Mouse (Mus musculus) embryonic stem cell, embryonic (primary cell): ENCODE measurements around the gene Tmem144.
"Not testable (repeated sequence)": the region's sequence is repeated elsewhere in the genome, so short reads cannot be mapped to it uniquely, and the experiment has no call there.

Experiments used
- CTCF ChIA-PET, 4 experiments: fragments of 300-600 bp in 2 of 4; fragments of 350-600 bp in 2 of 4; sonication (Branson Sonifier 250); formaldehyde crosslinking; loops; one replicate each; lab custom pipeline; 2022; ENCODE audit warnings: inconsistent platforms in 2 of 4; lab: Charles Lee
- POLR2A ChIA-PET, 4 experiments: fragments of 300-600 bp in 2 of 4; fragments of 350-600 bp in 2 of 4; sonication (Branson Sonifier 250); formaldehyde crosslinking; loops; one replicate each; lab custom pipeline; 2022; ENCODE audit warnings: antibody characterized with exemption in 4 of 4, inconsistent platforms in 1 of 4; lab: Charles Lee

Gene Tmem144

GRCm38 (mm10) chr3:79825067-79825780 is 27.3 kb downstream of the Tmem144 start:
- POLR2A ChIA-PET, result interaction anchor here in 1 of 4 experiments (0.7 kb wide), 1 partner anchor 126 kb away, joined by 3 read pairs; no protein-coding TSS in a partner anchor
- CTCF ChIA-PET, result interaction anchor here in 2 of 4 experiments (1.0 to 1.2 kb wide), 1 partner anchor 11 kb away, joined by 3 read pairs; no protein-coding TSS in a partner anchor

GRCm38 (mm10) chr3:79823176-79823575 is 29.4 kb downstream of the Tmem144 start:
- ChIA-PET CTCF (interaction anchor here in 1 of 4 experiments (0.6 kb wide), 1 partner anchor 256 kb away, joined by 4 read pairs; no protein-coding TSS in a partner anchor), POLR2A (no interaction called here)

DNA sequence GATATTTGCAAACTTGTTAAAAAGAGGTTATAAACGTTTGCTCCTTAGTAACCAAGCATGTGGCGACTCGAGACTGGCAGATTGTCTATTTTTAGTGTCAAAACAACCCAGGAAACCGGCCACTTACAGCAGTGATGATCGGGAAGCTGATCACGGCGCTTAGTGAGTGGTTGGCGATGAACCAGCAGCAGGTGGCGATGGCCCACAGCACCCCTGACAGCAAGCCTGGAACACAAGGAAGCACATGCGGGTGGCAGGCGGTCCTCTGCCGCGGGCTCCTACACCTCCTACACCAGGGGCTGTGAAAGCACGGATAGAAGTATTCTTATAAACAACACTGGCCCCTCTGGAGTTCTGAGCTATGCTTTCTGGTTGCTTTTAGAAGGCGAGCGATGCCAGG is 31.4 kb downstream of the Tmem144 start:
- ChIA-PET CTCF (interaction anchor here in 2 of 4 experiments (1.0 to 1.3 kb wide), 2 partner anchors 12 to 159 kb away, joined by 3 to 4 read pairs; no protein-coding TSS in a partner anchor), POLR2A (interaction anchor here in 2 of 4 experiments (0.6 to 1.1 kb wide), 2 partner anchors 10 to 145 kb away, joined by 3 to 4 read pairs; no protein-coding TSS in a partner anchor)

GRCm38 (mm10) chr3:79818202-79818995 is 34.2 kb downstream of the Tmem144 start:
- CTCF ChIA-PET, result no interaction called here
- POLR2A ChIA-PET, result no interaction called here

- ChIA-PET POLR2A (interaction anchor here in 1 of 4 experiments (1.8 kb wide), 1 partner anchor 26 kb away, joined by 7 read pairs; no protein-coding TSS in a partner anchor), CTCF (no interaction called here)
Observed at GRCm38 (mm10) chr3:79816229-79816628, 36.3 kb downstream of the Tmem144 start.

DNA sequence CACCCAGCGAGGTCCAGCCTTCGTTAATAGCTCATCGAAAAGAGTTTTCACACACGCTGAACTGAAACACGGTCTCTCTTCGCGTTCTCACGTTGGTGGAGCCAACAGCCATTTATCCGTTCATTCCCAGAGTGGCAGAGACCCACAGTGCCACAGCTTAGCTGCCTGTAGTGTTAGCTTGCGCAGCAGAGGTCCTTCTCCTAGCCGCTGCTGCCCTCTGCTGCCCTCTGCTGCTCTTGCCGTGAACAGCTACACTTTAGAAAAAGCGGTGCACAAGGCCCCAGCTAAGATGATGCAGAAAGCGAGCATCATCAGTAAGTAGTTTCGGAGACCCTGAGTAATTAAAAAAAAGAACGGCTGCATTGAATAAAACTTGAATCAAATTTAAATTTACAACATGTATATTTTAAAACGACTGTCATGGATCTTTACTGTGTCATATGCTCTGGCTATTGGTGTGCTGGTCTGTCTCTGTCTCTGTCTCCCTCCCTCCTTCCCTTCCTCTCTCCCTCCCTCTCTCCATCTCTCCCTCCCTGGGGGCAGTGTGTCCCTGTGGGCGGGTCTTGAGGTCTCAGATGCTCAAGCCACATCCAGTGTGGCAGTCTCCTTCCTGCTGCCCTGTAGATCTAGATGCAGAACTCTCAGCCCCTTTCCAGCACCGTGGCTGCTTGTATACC is 38.6 kb downstream of the Tmem144 start:
- ChIA-PET POLR2A (interaction anchor here in 2 of 4 experiments (0.6 to 1.1 kb wide), 3 partner anchors 30 to 483 kb away, joined by 3 to 4 read pairs (median 4); no protein-coding TSS in a partner anchor), CTCF (interaction anchor here (0.5 to 2.0 kb wide), 53 partner anchors 11 to 1982 kb away, joined by 3 to 24 read pairs (median 4); partner anchors contain the start of genes 4930579G24Rik (in 1 of the 4) and Etfdh (in 1 of the 4))

DNA sequence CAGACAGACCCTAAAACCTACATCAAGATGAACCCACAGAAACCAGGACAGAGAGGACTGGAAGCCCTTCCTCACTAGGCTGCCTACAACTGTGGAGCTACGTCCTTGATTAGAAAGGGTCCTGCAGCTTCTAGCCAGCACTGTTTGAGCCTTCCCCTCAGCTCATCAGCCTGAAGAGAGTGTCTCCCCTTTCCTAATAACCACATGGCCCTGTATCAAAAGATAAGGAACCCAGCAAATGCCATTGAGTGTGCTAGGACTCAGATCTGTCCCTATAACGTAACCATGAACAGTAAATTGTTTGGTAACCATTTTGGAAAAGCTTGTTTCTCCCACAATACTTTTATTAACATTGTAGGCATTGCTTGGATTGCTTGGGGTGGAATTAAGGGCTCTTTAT is 40.5 kb downstream of the Tmem144 start:
- POLR2A ChIA-PET, result no interaction called here

GRCm38 (mm10) chr3:79811632-79812031 is 40.9 kb downstream of the Tmem144 start:
- CTCF ChIA-PET, result interaction anchor here in 3 of 4 experiments (0.6 to 1.4 kb wide), 6 partner anchors 24 to 627 kb away, joined by 3 to 7 read pairs (median 3); no protein-coding TSS in a partner anchor
- POLR2A ChIA-PET, result interaction anchor here in 1 of 4 experiments (1.7 kb wide), 1 partner anchor 9 kb away, joined by 4 read pairs; no protein-coding TSS in a partner anchor

More for the DNA sequence above, 40.5 kb downstream of the Tmem144 start:
- CTCF ChIA-PET, result interaction anchor here in 2 of 4 experiments (0.6 to 1.4 kb wide), 2 partner anchors 147 to 628 kb away, joined by 6 to 7 read pairs; no protein-coding TSS in a partner anchor

- ChIA-PET POLR2A (interaction anchor here in 2 of 4 experiments (1.7 to 1.8 kb wide), 2 partner anchors 11 to 182 kb away, joined by 4 to 5 read pairs; partner anchors contain the start of genes 4930579G24Rik (in 1 of the 2) and Etfdh (in 1 of the 2)), CTCF (interaction anchor here in 2 of 4 experiments (1.1 to 3.0 kb wide), 6 partner anchors 22 to 146 kb away, joined by 3 to 44 read pairs (median 12); no protein-coding TSS in a partner anchor)
Observed at GRCm38 (mm10) chr3:79810563-79810962, 42.0 kb downstream of the Tmem144 start.

GRCm38 (mm10) chr3:79809180-79809567 is 43.4 kb downstream of the Tmem144 start:
- POLR2A ChIA-PET, result interaction anchor here in 3 of 4 experiments (0.8 to 1.8 kb wide), 3 partner anchors 136 to 180 kb away, joined by 3 to 5 read pairs (median 5); partner anchors contain the start of genes 4930579G24Rik (in 1 of the 3) and Etfdh (in 1 of the 3)

GRCm38 (mm10) chr3:79808530-79809179 is 43.9 kb downstream of the Tmem144 start:
- ChIA-PET POLR2A (interaction anchor here in 3 of 4 experiments (0.8 to 1.8 kb wide), 3 partner anchors 135 to 180 kb away, joined by 3 to 5 read pairs (median 5); partner anchors contain the start of genes 4930579G24Rik (in 1 of the 3) and Etfdh (in 1 of the 3)), CTCF (interaction anchor here (0.5 to 3.0 kb wide), 37 partner anchors 8 to 859 kb away, joined by 3 to 44 read pairs (median 4); partner anchors contain the start of genes 4930579G24Rik (in 1 of the 4) and Etfdh (in 1 of the 4))

More at GRCm38 (mm10) chr3:79809180-79809567, 43.4 kb downstream of the Tmem144 start:
- CTCF ChIA-PET, result interaction anchor here (0.5 to 3.0 kb wide), 42 partner anchors 8 to 860 kb away, joined by 3 to 44 read pairs (median 4); partner anchors contain the start of genes 4930579G24Rik (in 1 of the 4), Etfdh (in 1 of the 4) and Ppid (in 1 of the 4)

GRCm38 (mm10) chr3:79800761-79801160 is 51.8 kb downstream of the Tmem144 start:
- CTCF ChIA-PET, result interaction anchor here in 2 of 4 experiments (1.0 to 1.5 kb wide), 2 partner anchors 8 to 136 kb away, joined by 3 to 4 read pairs; no protein-coding TSS in a partner anchor
- POLR2A ChIA-PET, result not testable (repeated sequence)

- CTCF ChIA-PET, result no interaction called here
- POLR2A ChIA-PET, result no interaction called here
Observed at GRCm38 (mm10) chr3:79792307-79792706, 60.3 kb downstream of the Tmem144 start.

GRCm38 (mm10) chr3:79790324-79790723 is 62.2 kb downstream of the Tmem144 start:
- POLR2A ChIA-PET, result no interaction called here
- CTCF ChIA-PET, result interaction anchor here in 1 of 4 experiments (1.4 kb wide), 1 partner anchor 117 kb away, joined by 4 read pairs; no protein-coding TSS in a partner anchor

GRCm38 (mm10) chr3:79789554-79789953 is 63.0 kb downstream of the Tmem144 start:
- ChIA-PET POLR2A (no interaction called here), CTCF (interaction anchor here in 1 of 4 experiments (1.4 kb wide), 1 partner anchor 116 kb away, joined by 4 read pairs; no protein-coding TSS in a partner anchor)

- CTCF ChIA-PET, result no interaction called here
- POLR2A ChIA-PET, result no interaction called here
Observed at GRCm38 (mm10) chr3:79788959-79789358, 63.6 kb downstream of the Tmem144 start.
